Comparison of ENCODE assay signal across 17 mouse cellular contexts in genomic region chr19:41299446-41299845, GRCm38 (mm10).
"Had no signal": no experiment of that assay in that cellular context is flagged by ENCODE, and none has a peak within 500 bp of the region (broad histone marks: within the 10 kb centered on the region; RNA-seq: fewer than 3 reads in every experiment).

No protein-coding gene starts in this region.

- H3K27me3 ChIP-seq: lung, embryonic 15.5 days; midbrain, embryonic 12.5 days; midbrain, embryonic 15.5 days; neural tube, embryonic 12.5 days; stomach, embryonic 15.5 days had no signal

- H3K4me2 ChIP-seq: lung, embryonic 15.5 days; midbrain, embryonic 12.5 days; midbrain, embryonic 15.5 days; neural tube, embryonic 12.5 days; stomach, embryonic 15.5 days had no signal

- ATAC-seq: liver, postnatal 0 days; lung, postnatal 0 days; midbrain, embryonic 15.5 days had no signal

- H3K36me3 ChIP-seq: lung, embryonic 15.5 days; midbrain, embryonic 12.5 days; midbrain, embryonic 15.5 days; neural tube, embryonic 12.5 days; stomach, embryonic 15.5 days had no signal

- H3K27ac ChIP-seq: lung, embryonic 15.5 days; macrophage; midbrain, embryonic 12.5 days; midbrain, embryonic 15.5 days; neural tube, embryonic 12.5 days; stomach, embryonic 15.5 days; stomach, postnatal 0 days had no signal

- H3K9me3 ChIP-seq: lung, embryonic 15.5 days; megakaryocyte, embryonic 14.5 days; midbrain, embryonic 12.5 days; midbrain, embryonic 15.5 days; neural tube, embryonic 12.5 days; stomach, embryonic 15.5 days had no signal

- H3K4me1 ChIP-seq: lung, embryonic 15.5 days; midbrain, embryonic 12.5 days; midbrain, embryonic 15.5 days; stomach, embryonic 15.5 days had no signal

- H3K4me3 ChIP-seq: lung, embryonic 15.5 days; megakaryocyte, embryonic 14.5 days; midbrain, embryonic 12.5 days; midbrain, embryonic 15.5 days; neural tube, embryonic 12.5 days; stomach, embryonic 15.5 days had no signal

- DNase-seq: liver, postnatal 0 days; lung, adult 2 months; lung, postnatal 14 days; lung, postnatal 36 days; right cerebral cortex, postnatal 14 days; thymus, adult 2 months; thymus, postnatal 25 days; thymus, postnatal 4 days had no signal

- H3K9ac ChIP-seq: liver, postnatal 0 days; lung, embryonic 15.5 days; midbrain, embryonic 12.5 days; midbrain, embryonic 15.5 days; neural tube, embryonic 12.5 days; stomach, embryonic 15.5 days had no signal
